Mouse (Mus musculus) stomach, adult 2 months (tissue): ENCODE data around the gene Gm42957. TPM values are rescaled to one million over a fixed set of nuclear protein-coding genes. Genes with fewer than 3 reads are reported as not detected.

Experiments
- polyA plus RNA-seq: library from polyadenylated mRNA; depleted of rRNA; stranded (reverse); fragments of >200 nt; gene quantifications from 2 replicates; pipeline ENCODE4 v1.2.3, GENCODE M21; 2012; rRNA removed

Gene Gm42957
- 0.04 TPM in 1 of 2 replicates, not detected in the other for polyA plus RNA-seq

DNA sequence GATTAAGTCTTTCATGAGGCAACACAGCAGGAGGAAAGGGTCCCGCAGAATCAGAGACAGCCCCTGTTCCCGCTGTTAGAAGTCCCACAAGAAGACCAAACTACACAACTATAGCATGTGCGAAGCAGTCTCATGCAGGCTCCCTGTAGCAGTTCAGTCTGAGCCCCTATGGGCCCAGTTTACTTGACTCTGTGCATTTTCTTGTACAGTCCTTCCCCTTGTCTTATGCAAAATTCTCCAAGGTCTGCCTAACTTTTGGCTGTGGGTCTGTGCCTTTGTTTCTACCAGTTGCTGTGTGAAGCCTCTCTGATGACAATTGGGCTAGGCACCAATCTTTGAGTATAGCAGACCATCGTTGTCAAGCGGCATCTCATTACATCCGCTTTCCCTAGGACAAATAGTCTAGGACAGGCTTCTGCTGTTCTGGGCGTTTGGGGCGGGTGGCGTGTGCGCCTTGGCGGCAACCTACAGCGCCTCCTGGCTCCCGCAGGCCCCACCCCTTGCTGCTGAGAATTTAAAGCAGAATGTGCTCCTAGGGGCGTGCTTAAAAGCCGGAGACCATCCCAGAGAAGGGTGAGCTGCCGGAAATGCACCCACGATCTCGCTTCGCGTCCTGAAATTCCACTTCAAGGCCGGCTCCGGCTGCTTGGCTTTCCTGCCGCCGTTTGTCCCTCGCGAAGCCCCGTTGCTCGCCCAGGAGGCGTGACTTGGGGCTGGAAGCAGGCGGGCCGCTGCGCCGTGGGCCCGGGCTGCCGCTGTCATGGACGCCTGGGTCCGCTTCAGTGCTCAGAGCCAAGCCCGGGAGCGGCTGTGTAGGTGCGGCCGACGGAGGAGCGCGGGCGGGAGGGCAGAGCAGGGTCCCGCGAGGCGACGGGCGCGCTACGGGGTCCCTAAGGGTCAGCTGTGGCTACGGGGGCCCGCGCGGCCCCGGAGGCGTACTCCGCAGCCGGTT lies at the start of gene Gm42957, which contains the start of gene Pex11b:
TSS of gene Gm42957 (plus strand) at position 547 of the 952 bp plus-strand sequence.
TSS of gene Pex11b (plus strand) at position 449 of the 952 bp plus-strand sequence.

DNA sequence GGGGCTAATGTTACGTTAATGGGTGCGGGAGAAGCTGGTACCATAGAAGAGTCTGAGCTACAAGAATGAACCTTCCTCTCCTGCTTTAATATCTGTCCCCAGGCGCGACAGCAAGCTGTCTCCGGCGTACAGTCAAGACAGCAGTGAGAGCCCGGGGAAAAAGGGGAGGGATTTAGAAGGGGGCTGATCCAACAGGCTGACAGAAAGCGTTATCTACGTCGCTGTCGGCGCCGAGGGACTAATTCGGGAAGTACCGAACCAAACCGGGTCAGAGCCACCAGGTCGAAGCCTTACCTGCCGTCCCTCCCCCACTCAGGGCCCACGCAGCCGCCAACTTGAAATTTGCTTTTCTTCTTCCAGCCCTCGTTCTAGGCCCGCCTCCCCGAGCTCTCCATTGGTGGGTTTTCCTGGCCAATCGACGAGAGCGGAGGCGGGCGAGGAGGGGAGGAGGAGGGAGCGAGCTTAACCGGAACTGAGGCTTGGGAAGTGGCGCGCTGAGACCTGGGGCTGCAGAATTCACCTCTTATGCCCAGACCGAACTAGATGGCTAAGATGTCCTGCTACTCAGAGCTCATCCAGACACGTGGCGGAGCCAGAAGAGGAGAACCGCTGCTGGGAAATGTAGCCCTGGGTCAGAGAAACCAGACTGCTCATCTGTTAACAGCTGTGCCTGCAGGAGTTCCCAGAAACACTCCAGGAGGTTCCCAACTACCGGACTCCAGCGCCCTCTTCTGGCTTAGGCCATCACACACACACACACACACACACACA lies 41.3 kb upstream of the Gm42957 start, which contains the start of gene Polr3gl:
TSS of gene Polr3gl (minus strand) at position 392 of the 771 bp plus-strand sequence.

DNA sequence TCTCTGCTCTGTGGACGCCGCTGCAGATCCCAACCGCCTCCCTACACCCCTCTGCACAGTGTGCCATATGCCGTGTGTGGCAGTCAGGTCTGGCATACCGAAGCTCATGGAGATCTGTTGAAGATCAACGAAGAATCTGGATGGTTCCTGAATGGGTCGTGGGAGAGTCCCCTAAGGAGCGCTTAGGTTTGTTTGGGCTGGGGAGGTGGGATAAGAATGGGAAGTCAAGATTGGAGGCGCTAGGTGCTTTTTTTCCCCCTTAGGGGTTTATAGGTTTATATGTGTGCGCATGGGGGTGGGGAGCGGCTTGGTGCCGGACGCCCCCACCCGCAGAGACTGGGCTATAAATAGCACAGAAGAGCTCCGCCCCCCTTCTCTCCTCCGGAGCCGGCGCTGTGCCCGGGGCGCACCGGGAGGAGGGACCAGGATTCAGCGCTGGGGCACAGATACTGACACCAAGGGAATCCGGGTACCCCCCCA lies 39.0 kb upstream of the Gm42957 start, which contains the start of gene Ankrd34a:
TSS of gene Ankrd34a (plus strand) at position 409 of the 480 bp plus-strand sequence.

DNA sequence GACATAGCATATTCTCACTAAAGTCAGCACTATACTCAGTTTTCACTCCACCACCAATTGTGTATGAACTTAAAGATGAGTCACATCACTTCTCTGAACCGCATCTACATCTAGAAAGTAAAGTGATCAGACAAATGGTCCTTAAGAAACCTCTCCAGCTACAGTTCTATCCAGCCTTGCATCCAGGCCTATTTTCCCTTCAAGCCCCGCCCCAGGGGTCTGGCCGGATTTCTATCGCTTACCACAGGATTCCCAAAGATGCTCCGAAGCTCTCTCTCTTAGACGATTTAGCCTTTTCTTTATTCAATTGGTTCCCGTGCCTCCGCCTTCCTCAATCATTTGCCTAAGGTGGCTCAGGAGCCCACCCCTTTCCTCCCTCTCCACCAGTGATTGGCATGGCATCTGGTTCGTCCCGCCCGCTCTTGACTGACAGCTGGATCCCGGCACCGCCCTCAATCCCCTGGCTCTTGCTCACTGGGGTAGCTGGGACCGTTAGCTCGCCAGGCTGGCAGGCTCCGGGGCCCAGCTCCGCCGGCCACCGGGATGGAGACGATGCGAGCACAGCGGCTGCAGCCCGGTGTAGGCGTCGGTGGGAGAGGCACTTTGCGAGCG lies 34.5 kb upstream of the Gm42957 start, which contains the start of gene Lix1l:
TSS of gene Lix1l (plus strand) at position 511 of the 612 bp plus-strand sequence.

DNA sequence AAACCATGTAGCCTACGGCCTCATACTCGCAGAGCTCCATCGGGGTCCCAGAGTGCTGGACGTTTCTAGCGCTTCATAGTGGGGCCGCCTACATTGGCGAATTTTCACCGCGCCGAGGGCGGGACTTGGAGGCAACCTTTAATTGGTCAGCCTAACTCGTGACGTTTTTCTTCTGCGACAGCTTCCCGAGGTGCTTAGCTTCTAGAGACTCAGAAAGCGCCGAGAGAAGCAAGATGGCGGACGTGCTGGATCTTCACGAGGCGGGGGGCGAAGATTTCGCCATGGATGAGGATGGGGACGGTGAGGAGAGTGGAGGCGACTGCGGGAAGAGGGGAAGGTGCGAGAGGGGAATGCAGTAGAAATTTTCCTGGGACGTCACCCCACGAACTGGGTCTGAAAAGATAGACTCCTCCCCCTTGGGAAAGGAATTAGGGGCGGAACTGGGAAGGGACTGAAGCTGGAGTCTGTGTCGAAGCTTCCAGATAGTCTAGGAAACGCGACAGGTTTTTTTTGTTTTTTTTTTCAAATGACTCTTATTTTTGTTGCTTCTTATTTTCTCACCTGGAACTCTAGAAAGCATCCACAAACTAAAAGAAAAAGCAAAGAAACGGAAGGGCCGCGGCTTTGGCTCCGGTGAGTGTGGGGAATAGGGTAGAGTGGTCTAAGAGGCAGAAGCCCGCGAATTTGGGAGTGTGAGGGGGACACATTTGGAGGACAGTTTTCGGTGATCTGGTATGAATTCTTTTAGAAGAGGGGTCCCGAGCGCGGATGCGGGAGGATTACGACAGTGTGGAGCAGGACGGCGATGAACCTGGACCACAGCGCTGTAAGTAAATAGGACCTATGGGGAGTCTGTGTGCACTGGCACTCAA lies 5.3 kb upstream of the Gm42957 start, which contains the start of gene Rbm8a:
TSS of gene Rbm8a (plus strand) at position 205 of the 872 bp plus-strand sequence.

DNA sequence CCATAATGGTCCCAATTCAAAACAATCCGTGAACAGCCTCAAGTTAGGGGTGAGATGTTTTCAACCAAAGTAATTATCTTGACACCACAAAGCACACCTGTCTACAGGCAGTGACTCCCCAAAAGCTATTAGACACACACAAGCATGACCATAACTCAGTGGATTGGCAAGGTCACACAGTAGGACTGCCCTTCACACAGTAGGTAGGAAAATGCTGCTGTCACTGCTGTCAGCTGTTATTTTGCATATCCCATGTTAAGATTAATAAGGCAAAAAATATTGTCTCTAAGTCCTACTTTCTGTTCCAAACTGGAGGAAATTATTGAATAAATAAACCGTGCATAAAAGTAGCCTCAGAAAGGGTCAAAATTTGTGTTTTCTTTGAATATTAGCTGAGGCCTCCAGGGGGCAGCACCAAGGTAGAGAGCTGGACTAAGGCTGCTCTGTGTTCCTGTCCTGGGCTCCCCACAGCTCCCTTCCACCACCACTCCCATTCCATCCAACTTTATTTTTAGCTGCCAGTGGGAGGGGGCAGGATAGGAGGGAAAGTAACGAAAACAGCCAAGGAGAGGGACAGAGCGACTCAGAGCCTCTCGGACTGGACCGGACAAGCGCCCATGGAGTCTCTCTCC lies 9.9 kb downstream of the Gm42957 start, which contains the start of gene Itga10:
TSS of gene Itga10 (plus strand) at position 567 of the 632 bp plus-strand sequence.

DNA sequence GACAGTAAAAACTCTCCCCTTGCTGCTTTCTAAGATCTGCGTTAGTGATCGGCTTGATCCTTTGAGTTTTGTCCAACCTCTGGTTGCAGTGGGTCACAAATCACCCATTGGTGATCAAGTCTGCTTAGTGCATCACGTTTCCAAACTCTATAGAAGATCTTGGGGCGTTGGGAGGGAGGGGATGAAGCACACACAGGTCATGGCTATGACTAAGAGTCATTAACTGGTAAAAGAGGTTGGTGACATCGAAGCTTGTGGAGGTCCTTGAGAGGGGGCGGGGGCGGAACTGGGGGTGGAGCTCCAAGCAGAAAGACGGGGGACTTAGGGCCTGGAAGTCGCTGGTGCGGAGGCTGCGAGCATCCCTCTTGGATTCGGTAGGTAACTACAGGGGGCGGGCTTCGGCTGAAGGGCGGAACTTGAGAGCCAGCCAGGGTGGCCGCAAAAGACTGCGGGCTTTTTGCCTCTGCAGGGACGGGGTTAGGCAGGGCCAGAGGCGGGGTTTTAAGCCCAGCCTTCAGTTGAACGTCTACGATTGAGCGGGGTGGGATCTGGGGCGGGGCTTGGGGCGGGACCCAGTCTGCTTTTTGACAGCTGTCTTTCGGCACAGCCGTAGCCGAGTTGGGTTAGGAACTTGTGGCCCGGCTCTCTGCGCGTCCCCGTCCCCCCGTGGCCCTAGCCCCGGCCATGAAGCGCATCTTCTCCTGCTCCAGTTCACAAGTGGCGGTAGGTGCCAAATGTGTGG lies 34.6 kb downstream of the Gm42957 start, which contains the start of gene Ankrd35:
TSS of gene Ankrd35 (plus strand) at position 405 of the 742 bp plus-strand sequence.

DNA sequence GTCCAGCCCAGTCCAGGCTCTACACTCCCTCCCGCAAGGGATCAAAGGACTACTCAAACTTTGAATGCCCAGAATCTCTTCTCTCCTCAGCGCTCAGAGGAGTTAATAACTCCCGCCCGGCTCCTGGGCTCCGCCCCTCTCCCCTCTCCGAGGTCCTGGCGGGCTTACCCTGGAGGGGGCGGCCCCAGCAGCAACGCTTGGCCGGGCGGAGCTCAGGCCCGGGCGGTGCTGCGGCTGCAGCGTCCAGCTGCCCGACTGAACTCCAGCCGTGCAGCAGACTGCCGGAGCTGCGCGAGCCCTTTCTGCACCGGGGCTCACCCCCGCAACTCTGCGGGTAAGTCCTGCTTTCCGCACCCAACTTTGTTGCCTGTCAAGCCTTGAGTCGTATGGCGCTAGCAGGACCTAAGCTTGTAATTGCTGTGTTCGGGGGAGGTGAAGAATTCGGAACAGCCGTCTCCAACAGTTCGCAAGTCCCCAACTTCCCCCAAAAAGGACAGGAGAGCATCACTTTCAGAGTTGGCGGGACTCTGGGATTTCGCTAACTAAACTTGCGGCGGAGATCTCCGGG lies 61.0 kb downstream of the Gm42957 start, which contains the start of gene Pias3:
TSS of gene Pias3 (plus strand) at position 187 of the 568 bp plus-strand sequence.

Other genes starting within 250 kb of the Gm42957 start
- 0.11 and 0.22 TPM in 2 replicates for gene BC107364, start 183.2 kb upstream of the Gm42957 start, polyA plus RNA-seq
- gene Hfe2, start 110.3 kb upstream of the Gm42957 start, polyA plus RNA-seq = 5.6 and 7.5 TPM in 2 replicates
- 353 and 474 TPM in 2 replicates for gene Txnip, start 77.5 kb upstream of the Gm42957 start, polyA plus RNA-seq
- 0.48 TPM in 1 of 2 replicates, not detected in the other for gene Gm16253, start 58.5 kb upstream of the Gm42957 start, polyA plus RNA-seq
- gene Polr3gl, start 41.3 kb upstream of the Gm42957 start, polyA plus RNA-seq = 4.2 and 4.9 TPM in 2 replicates
- gene Ankrd34a, start 38.8 kb upstream of the Gm42957 start, polyA plus RNA-seq = 0.85 and 1.1 TPM in 2 replicates
- 4.0 and 6.1 TPM in 2 replicates for gene Lix1l, start 34.3 kb upstream of the Gm42957 start, polyA plus RNA-seq
- gene Rbm8a, start 5.5 kb upstream of the Gm42957 start, polyA plus RNA-seq = 0.35 and 0.47 TPM in 2 replicates
- gene Pex11b, start 98 bp upstream of the Gm42957 start, polyA plus RNA-seq = 7.7 and 11.7 TPM in 2 replicates
- 0.46 and 1.5 TPM in 2 replicates for gene Itga10, start 10.1 kb downstream of the Gm42957 start, polyA plus RNA-seq
- gene Ankrd35, start 34.7 kb downstream of the Gm42957 start, polyA plus RNA-seq = 2.9 and 3.7 TPM in 2 replicates
- gene Pias3, start 60.9 kb downstream of the Gm42957 start, polyA plus RNA-seq = 20.9 and 23.0 TPM in 2 replicates
- 4.9 and 6.6 TPM in 2 replicates for gene Nudt17, start 73.1 kb downstream of the Gm42957 start, polyA plus RNA-seq
- gene Polr3c, start 92.2 kb downstream of the Gm42957 start, polyA plus RNA-seq = 7.7 and 8.8 TPM in 2 replicates
- gene Rnf115, start 92.2 kb downstream of the Gm42957 start, polyA plus RNA-seq = 3.2 and 3.8 TPM in 2 replicates
- not detected in 2 replicates for gene Pdzk1, start 193.8 kb downstream of the Gm42957 start, polyA plus RNA-seq
- gene Cd160, start 193.9 kb downstream of the Gm42957 start, polyA plus RNA-seq = 0.11 TPM in 1 of 2 replicates, not detected in the other